Mouse (Mus musculus): ENCODE results near the gene Ifi211. TPM values are rescaled to one million over a fixed set of nuclear protein-coding genes. Genes with fewer than 3 reads are reported as not detected.
"Not testable (repeated sequence)": the region's sequence is repeated elsewhere in the genome, so short reads cannot be mapped to it uniquely, and the experiment has no call there.

Gene Ifi211
- polyA plus RNA-seq, 1 experiment from 2014 or later, result 0.40 TPM

GRCm38 (mm10) chr1:173853711-173854110 lies 59.1 kb downstream of the Ifi211 start:
- H3K9me3 ChIP-seq; H3K4me1 ChIP-seq (replicated peaks); H3K27ac ChIP-seq; H3K4me3 ChIP-seq; H3K9ac ChIP-seq; H3K27me3 ChIP-seq; ATAC-seq (ENCODE audit: low FRiP score); H3K4me2 ChIP-seq; H3K36me3 ChIP-seq: not testable (repeated sequence)

- H3K36me3 ChIP-seq; H3K9ac ChIP-seq; H3K27me3 ChIP-seq; H3K4me3 ChIP-seq; ATAC-seq (ENCODE audit: low FRiP score); H3K27ac ChIP-seq; H3K4me1 ChIP-seq (replicated peaks); H3K4me2 ChIP-seq; H3K9me3 ChIP-seq: not testable (repeated sequence)
- WGBS, result 46% methylated on average over 4 of the region's 4 CpGs
Observed at GRCm38 (mm10) chr1:173852853-173853252, 60.0 kb downstream of the Ifi211 start.

Other genes starting within 250 kb of the Ifi211 start
- gene Ifi208, start 239.4 kb downstream of the Ifi211 start, polyA plus RNA-seq (2015; fragmentation: Nextera tagmentation; extraction: Ambion mirVana), result not detected in 2 replicates
- gene Ifi207, start 171.3 kb downstream of the Ifi211 start, polyA plus RNA-seq (2015; fragmentation: Nextera tagmentation; extraction: Ambion mirVana), result 0.27 and 0.39 TPM in 2 replicates
- 0.88 and 1.0 TPM in 2 replicates for gene Ifi204, start 146.1 kb downstream of the Ifi211 start, polyA plus RNA-seq (2015; fragmentation: Nextera tagmentation; extraction: Ambion mirVana)
- 1.0 and 1.3 TPM in 2 replicates for gene Mndal, start 29.4 kb upstream of the Ifi211 start, polyA plus RNA-seq (2015; fragmentation: Nextera tagmentation; extraction: Ambion mirVana)
- gene Ifi203, start 29.6 kb upstream of the Ifi211 start, polyA plus RNA-seq (2015; fragmentation: Nextera tagmentation; extraction: Ambion mirVana), result 0.40 and 0.65 TPM in 2 replicates
- not detected in 2 replicates for gene Ifi202b, start 69.7 kb upstream of the Ifi211 start, polyA plus RNA-seq (2015; fragmentation: Nextera tagmentation; extraction: Ambion mirVana)
- gene Ifi205, start 118.8 kb upstream of the Ifi211 start, polyA plus RNA-seq (2015; fragmentation: Nextera tagmentation; extraction: Ambion mirVana), result 0.12 TPM in 1 of 2 replicates, not detected in the other
- gene Olfr433, start 127.7 kb upstream of the Ifi211 start, polyA plus RNA-seq (2015; fragmentation: Nextera tagmentation; extraction: Ambion mirVana), result not detected in 2 replicates
- not detected in 2 replicates for gene Olfr432, start 136.2 kb upstream of the Ifi211 start, polyA plus RNA-seq (2015; fragmentation: Nextera tagmentation; extraction: Ambion mirVana)
- gene Olfr430, start 153.6 kb upstream of the Ifi211 start, polyA plus RNA-seq (2015; fragmentation: Nextera tagmentation; extraction: Ambion mirVana), result not detected in 2 replicates
- gene Olfr429, start 171.3 kb upstream of the Ifi211 start, polyA plus RNA-seq (2015; fragmentation: Nextera tagmentation; extraction: Ambion mirVana), result not detected in 2 replicates
- not detected in 2 replicates for gene Olfr427, start 183.8 kb upstream of the Ifi211 start, polyA plus RNA-seq (2015; fragmentation: Nextera tagmentation; extraction: Ambion mirVana)
- not detected in 2 replicates for gene Olfr231, start 208.1 kb upstream of the Ifi211 start, polyA plus RNA-seq (2015; fragmentation: Nextera tagmentation; extraction: Ambion mirVana)
- not detected in 2 replicates for gene Olfr424, start 218.5 kb upstream of the Ifi211 start, polyA plus RNA-seq (2015; fragmentation: Nextera tagmentation; extraction: Ambion mirVana)
- gene Olfr420, start 242.6 kb upstream of the Ifi211 start, polyA plus RNA-seq (2015; fragmentation: Nextera tagmentation; extraction: Ambion mirVana), result not detected in 2 replicates